Mouse (Mus musculus): ENCODE data around the gene Pde4b. TPM values are rescaled to one million over a fixed set of nuclear protein-coding genes. Genes with fewer than 3 reads are reported as not detected.

The Pde4b gene
- polyA plus RNA-seq (2017; shearing (Covaris generic)): 10 to 100 TPM; 59.4 to 72.5 TPM

DNA sequence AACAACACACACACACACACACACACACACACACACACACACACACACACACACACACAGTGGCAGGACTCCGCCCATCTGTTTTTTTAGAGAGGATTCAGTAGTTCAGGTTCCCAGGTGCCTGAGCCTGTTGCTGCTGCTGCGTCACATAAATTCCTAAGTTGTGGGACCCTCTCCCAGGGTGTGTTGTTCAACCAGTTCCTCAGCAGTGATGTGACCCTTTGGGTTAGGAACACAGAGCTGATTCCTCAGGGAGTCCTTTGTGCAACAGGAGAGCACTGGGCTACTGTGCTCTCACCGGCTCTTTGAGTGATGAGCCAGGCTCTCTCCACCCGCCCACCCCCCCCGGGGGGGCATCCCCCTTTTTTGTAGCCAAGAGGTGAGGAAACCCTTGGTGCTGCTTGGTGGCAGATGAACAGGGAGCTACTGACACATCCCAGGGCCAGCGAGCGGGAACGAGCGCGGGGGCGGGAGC lies at the start of gene Pde4b:
Gene Pde4b (plus strand): TSS at position 453 of the 475 bp plus-strand sequence.

Other genes starting within 250 kb of the Pde4b start
- gene B020004J07Rik, start 243.5 kb upstream of the Pde4b start, polyA plus RNA-seq (2017; shearing (Covaris generic)): not detected
- gene C130073F10Rik, start 193.8 kb upstream of the Pde4b start, polyA plus RNA-seq (2017; shearing (Covaris generic)): not detected
- gene Gm12800, start 178.4 kb upstream of the Pde4b start, polyA plus RNA-seq (2017; shearing (Covaris generic)): under 1 TPM in 1 of 2 experiments, not detected in 1; 0.23 TPM
- gene Gm12794, start 147.1 kb upstream of the Pde4b start, polyA plus RNA-seq (2017; shearing (Covaris generic)): not detected
- not detected for gene Gm12790, start 106.5 kb upstream of the Pde4b start, polyA plus RNA-seq (2017; shearing (Covaris generic))
- not detected for gene Gm12789, start 100.9 kb upstream of the Pde4b start, polyA plus RNA-seq (2017; shearing (Covaris generic))

Data from activated CD4-positive, CD25-positive, alpha-beta regulatory T cell (primary cell).